Mouse (Mus musculus) ES-E14 (cell line): ENCODE measurements around the gene Polr2a.

Source experiments
- CHD2 ChIP-seq: IDR thresholded peaks from 2 replicates; pipeline ENCODE4 v1.6.1; 2014; ENCODE audit warnings: mild to moderate bottlenecking, low read depth, low read length, inconsistent platforms
- HCFC1 ChIP-seq: IDR thresholded peaks from 2 replicates; pipeline ENCODE4 v1.6.1; 2012; ENCODE audit warnings: low read length, inconsistent platforms, borderline replicate concordance; ENCODE audit not compliant: insufficient read depth
- MAFK ChIP-seq: IDR thresholded peaks from 2 replicates; pipeline ENCODE4 v1.6.1; 2014; ENCODE audit warnings: mild to moderate bottlenecking, low read depth, low read length, inconsistent platforms; ENCODE audit not compliant: insufficient read depth
- ZC3H11A ChIP-seq: IDR thresholded peaks from 2 replicates; pipeline ENCODE4 v1.6.1; 2012; ENCODE audit warnings: low read depth, mild to moderate bottlenecking, inconsistent platforms, low read length, borderline replicate concordance
- ZNF384 ChIP-seq: IDR thresholded peaks from 2 replicates; pipeline ENCODE4 v1.6.1; 2012; ENCODE audit warnings: low read depth, low read length, inconsistent platforms

DNA sequence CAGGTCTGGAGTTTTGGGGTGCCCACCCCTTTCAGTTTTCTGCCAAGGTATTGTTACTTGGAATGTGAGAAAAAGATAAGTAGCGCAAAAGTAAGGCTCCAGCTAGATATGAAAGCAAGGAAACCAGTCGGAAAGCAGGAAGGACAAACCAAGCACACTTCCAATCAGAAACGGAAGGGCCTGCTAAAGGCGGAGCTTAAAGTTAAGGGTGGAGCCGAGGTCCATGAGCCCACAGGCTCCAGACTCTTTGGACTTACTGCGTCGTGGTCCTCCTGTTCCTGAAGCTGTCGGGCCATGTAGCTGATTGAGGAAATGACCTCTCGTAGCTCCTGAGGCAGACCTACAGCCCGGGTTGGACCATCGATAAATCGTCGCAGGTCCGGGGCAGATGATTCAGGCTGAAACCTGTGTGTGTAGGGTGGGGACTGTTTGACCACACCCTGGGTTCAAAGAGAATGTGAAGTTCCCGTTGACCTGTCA lies 26.4 kb upstream of the Polr2a start:
- TF ChIP-seq ZNF384 (no peak), ZC3H11A (no peak), HCFC1 (no peak), MAFK (no peak), CHD2 (no peak)
